Mouse (Mus musculus) retina, embryonic 14.5 days (tissue): ENCODE measurements around the gene Rsl24d1.
"Not testable (repeated sequence)": the region's sequence is repeated elsewhere in the genome, so short reads cannot be mapped to it uniquely, and the experiment has no call there.

Source experiments
- DNase-seq: peaks from one replicate; pipeline ENCODE4 v3.0.0-alpha.2; 2015; ENCODE audit warnings: low spot score

Rsl24d1 gene

DNA sequence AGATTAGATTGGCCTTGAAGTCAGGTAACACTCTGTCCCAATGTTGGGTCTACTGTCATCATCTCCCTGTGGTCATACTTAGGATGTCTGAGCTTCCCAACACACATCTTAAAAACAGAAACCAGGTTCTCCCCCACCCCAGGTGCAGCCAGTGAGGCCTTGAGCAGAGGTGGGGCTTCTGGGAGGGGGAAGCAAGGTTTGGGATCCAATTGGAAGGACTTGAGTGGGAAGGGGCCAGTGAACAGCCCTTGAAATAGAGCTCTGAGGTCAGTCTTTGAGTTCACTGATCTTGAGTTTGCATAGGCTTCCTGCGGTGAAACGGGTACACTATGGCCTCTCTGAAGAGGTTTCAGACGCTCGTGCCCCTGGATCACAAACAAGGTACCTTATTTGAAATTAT lies 11.0 kb upstream of the Rsl24d1 start, which contains the start of gene Gm20509:
TSS of gene Gm20509 (plus strand) at position 290 of the 400 bp plus-strand sequence.
- DNase-seq = no peak

DNA sequence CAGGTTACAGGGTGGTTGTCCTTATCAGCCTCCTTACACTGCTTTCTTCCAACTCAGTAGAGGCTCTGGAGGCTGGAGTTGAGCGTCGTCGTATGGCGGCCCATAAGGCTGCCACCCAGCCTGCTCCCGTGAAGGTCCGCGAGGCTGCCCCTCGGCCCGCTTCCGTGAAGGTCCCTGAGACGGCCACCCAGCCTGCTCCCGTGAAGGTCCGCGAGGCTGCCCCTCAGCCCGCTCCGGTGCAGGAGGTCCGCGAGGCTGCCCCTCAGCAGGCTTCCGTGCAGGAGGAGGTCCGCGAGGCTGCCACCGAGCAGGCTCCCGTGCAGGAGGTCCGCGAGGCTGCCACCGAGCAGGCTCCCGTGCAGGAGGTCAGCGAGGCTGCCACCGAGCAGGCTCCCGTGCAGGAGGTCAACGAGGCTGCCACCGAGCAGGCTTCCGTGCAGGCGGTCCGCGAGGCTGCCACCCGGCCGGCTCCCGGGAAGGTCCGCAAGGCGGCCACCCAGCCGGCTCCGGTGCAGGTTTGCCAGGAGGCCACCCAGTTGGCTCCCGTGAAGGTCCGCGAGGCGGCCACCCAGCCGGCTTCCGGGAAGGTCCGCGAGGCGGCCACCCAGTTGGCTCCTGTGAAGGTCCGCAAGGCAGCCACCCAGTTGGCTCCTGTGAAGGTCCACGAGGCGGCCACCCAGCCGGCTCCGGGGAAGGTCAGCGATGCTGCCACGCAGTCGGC lies 9.9 kb upstream of the Rsl24d1 start:
- peak; percentile 63 for DNase-seq

- DNase-seq = no peak
Measured at GRCm38 (mm10) chr9:73103880-73104198, 9.4 kb upstream of the Rsl24d1 start.

DNA sequence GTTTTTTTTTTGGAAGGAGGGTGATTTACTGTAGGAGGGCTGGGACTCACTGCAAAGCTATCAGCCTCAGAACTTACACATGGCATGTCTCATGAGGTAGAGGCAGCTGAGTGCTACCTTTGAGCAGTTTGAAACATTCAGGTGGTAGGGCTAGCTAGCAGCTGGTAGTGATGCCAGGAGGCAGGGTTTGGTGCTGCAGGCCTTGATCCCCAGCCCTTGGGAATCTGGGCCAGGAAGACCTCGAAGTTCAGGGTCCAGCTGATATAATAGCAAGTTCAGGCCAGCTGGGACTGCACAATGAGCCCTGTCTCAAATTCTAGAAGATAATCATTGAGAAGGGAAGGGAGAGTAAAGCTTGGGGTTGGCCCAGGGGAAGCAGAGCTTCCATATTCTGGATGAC lies 8.1 kb upstream of the Rsl24d1 start:
- no peak for DNase-seq

GRCm38 (mm10) chr9:73105771-73106170 lies 7.5 kb upstream of the Rsl24d1 start:
- no peak for DNase-seq

DNA sequence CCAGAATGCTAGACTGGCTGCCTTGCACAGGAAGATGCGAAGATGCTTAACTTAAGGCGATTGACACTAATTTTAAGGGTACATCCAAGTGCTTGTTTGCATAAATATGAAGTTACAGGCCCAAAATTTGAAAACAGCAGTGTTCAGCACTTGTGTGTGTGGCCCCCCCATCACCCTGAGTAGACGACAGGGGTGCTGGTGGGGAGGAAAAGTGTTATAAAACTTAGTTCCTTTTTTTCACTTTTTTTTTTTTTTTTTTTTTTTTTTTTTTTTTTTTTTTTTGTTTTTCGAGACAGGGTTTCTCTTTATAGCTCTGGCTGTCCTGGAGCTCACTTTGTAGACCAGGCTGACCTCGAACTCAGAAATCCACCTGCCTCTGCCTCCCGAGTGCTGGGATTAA lies 3.5 kb downstream of the Rsl24d1 start:
- DNase-seq = not testable (repeated sequence)

DNA sequence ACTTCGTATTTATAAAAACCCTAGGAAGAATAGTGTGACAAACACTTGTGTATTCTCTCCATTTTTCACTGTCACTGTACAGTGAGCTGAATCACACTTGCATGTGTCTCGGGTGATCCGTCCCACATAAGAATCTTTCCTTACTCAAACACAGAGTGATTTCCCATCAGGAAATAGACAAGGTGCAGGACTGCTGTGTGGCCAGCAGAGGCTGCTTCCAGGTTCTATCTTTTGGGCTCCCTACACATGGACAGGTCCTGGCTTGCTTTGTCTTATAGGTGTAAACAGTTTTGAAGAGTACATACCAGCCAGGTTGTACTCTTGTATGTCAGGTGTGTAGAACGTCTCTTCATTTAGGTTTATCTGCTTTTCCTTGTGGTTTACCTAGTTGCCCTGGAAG lies 4.8 kb downstream of the Rsl24d1 start:
- DNase-seq = no peak

- DNase-seq = peak; percentile 59
Measured at GRCm38 (mm10) chr9:73121735-73122134, 8.5 kb downstream of the Rsl24d1 start.

- no peak for DNase-seq
Measured at GRCm38 (mm10) chr9:73125043-73125570, 11.9 kb downstream of the Rsl24d1 start.

GRCm38 (mm10) chr9:73127457-73127856 lies 14.2 kb downstream of the Rsl24d1 start:
- no peak for DNase-seq

DNA sequence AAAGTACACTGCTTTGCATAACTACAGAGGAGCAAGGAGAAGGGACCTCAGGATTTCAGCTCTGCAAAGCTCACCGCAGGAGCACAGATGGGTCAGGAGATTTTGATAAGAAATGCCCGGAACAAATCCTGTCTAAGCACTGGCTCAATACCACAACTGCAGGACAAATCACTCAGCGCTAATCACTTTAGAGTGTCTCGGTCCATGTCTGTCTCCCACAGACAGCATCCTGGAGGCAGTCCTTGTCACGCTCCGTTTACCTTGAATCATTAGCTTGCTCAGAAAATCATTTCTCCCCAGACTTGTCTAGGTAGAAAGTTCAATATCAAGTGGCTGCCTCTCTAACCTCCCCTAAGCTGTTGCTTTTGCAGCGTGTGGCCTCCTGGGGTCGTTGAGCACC lies 16.6 kb downstream of the Rsl24d1 start:
- peak; percentile 19 for DNase-seq

GRCm38 (mm10) chr9:73130529-73130928 lies 17.3 kb downstream of the Rsl24d1 start:
- no peak for DNase-seq

GRCm38 (mm10) chr9:73137341-73137886 lies 24.2 kb downstream of the Rsl24d1 start:
- DNase-seq = no peak

GRCm38 (mm10) chr9:73154347-73154746 lies 41.1 kb downstream of the Rsl24d1 start:
- DNase-seq = peak; percentile 35

GRCm38 (mm10) chr9:73157968-73158367 lies 44.7 kb downstream of the Rsl24d1 start:
- no peak for DNase-seq

GRCm38 (mm10) chr9:73159265-73159664 lies 46.0 kb downstream of the Rsl24d1 start:
- peak; percentile 67 for DNase-seq

DNA sequence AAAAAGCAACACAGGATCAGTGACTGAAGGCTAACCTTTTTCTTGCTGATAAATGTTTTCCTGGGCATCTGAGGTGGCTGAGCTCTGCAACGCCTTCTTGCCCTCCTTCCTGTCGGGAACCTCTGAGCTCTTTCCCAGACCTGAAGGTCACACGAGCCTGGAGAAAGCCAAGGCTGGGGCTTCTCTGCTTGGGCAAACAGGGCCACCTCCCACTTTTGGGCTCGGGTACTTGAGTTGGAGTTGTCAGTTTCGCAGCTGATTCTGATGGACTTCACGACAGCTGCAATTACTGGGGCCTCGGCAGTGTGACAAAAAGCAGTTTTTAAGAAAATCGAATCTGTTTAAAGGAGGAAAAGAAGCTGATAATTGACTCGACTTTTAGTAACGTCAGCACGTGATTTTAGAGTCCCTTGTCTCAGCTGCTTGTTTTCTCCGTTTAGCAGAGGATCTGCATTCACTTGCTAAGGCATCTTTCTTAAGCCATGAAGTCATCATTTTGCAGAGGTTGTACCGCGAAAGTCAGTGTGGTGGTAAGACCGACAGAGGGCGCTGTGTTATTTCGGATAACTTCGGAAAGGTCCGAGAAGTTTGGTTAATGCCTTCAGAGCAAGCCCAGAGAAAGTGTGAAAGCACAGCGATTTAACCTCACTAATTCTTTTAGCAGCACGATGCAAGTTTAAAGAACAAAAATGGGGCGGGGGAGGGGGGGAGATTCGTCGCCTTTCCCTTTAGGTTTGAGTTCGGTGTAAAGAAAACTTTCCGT lies 49.5 kb downstream of the Rsl24d1 start:
- peak; percentile 94 for DNase-seq

- DNase-seq = no peak
Measured at GRCm38 (mm10) chr9:73165631-73166030, 52.4 kb downstream of the Rsl24d1 start.
